Mouse (Mus musculus) frontal cortex, postnatal 25 days (tissue): ENCODE data around the gene Rbmx2.

ENCODE experiments used
- DNase-seq, 2 experiments: peaks; one replicate each; pipeline ENCODE4 v3.0.0; 2022; ENCODE audit warnings: low spot score in 2 of 2

The Rbmx2 gene

DNA sequence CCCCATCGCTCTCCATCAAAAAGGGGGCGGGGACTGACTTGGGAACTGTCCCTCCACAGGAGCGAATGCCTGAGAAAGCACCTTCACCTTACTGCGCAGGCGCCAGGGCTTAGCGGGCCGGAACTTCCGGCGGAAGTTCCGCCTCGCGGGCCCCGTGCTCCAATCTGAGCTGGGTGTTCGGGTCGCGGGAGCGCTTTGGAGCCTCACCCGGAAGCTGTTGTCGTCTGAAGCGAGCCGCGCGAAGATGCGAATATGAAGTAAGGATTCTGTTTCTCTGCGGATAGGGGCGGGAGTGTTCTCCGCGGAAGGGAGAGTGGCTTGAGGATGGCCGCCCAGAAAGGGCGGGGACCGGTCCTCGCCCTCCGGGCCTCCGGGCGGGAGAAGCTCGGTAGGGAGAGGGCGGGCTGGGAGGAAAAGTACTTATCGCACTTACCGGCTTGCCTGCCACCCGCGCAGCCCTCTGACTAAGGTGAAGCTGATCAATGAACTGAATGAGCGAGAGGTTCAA lies at the start of gene Rbmx2:
Gene Rbmx2, plus strand, starts transcription at position 141 of the 508 bp plus-strand sequence.
- DNase-seq, result peak; percentile 70 to 84

- no peak for DNase-seq
Measured at GRCm38 (mm10) chrX:48666807-48667206, 28.0 kb upstream of the Rbmx2 start.

DNA sequence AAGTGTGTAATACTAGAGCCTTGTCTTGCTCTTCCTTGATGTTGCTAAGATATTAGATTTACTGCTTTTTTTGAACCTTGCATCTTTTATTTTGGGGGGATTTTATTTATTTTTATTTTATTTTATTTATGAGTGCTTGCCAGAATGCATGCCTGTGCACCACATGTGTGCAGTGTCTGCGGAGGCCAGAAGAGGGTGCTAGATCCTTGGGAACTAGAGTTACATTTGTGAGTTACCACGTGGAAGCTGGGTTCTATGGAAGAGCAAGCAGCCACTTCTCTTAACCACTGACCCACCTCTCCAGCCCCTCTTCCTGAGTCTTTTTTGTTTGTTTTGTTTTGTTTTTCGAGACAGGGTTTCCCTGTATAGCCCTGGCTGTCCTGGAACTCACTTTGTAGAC lies 25.2 kb upstream of the Rbmx2 start:
- DNase-seq, result no peak

DNA sequence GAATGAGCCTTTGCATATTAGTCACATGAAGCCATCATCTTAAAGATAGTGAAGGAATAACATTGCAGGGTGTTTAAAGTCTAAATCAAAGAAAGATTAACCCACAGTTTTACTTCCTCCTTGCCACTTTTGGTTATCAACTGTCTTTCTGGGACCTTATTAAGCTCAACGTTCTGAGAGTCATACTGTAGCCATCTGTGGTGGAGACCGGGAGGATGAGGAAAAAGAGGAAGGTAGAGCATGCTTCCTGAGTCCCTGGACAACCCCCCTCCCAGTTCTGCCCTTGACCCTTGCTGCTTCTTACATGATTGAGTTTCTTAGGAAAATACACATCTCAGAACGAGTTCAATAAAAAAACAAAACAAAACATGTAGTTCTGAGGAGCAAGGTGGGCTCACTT lies 23.1 kb upstream of the Rbmx2 start:
- DNase-seq, result no peak

DNA sequence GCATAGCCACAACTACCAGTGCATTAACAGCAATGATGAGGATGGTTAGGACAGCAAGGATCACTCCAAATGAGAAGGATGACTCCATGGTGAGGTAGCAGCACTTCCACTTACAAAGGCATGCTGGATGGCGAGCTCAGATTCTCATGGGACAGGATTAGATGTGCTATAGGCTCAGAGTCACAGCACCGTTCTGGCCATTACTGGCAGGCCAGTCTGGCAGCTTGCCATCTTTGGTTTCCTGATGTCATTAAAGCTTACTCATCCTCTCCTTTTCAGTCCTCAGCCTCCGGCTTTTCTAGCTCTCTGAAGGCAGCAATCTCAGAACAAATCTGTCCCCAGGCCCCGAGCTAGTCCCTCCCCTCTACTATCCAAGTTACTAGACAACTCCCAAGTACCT lies 20.6 kb upstream of the Rbmx2 start, which contains the start of gene Gpr119:
Gene Gpr119, minus strand, starts transcription at position 308 of the 400 bp plus-strand sequence.
- no peak for DNase-seq

- peak in 1 of 2 experiments; percentile 17 for DNase-seq
Measured at GRCm38 (mm10) chrX:48683451-48683850, 11.4 kb upstream of the Rbmx2 start.

GRCm38 (mm10) chrX:48683857-48684256 lies 10.9 kb upstream of the Rbmx2 start:
- no peak for DNase-seq

DNA sequence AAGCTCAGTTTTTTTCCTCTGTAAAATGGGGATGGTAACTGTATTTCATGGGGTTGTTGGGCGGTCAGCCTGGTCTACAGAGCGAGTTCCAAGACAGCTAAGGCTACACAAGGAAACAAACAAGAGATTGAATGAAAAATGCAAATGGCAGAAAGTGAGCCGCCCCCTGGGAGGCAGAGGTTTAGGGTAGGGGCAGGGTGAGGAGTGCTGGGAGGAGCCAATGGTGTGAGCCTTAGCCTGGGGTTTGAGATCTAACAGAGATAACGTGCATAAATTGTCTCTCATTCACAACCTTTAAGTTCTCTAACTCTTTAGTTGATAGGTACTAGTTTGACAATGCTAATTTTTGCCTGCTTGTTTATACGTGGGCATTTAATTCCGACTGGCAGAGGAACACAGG lies 344 bp upstream of the Rbmx2 start:
- DNase-seq, result no peak

DNA sequence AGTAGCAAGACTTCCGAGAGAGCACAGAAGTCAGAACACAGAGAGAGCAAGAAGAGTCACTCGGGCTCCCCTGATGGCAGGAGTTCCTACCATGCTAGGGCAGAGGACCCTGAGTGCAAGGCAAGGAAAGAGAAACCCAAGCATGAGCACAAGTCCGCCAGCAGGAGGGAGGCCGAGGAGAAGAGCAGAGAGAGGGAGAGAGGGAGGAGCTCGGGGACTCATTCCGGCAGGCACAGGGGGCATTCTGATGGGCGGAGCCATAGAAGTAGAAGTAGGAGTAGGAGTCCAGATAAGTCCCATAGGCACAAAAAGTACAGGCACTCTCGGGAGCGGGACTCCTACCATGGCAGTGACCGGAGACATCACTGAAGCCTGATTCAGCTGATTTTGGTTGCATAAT lies 14.9 kb downstream of the Rbmx2 start:
- DNase-seq, result no peak

- no peak for DNase-seq
Measured at GRCm38 (mm10) chrX:48712846-48713245, 18.0 kb downstream of the Rbmx2 start.

DNA sequence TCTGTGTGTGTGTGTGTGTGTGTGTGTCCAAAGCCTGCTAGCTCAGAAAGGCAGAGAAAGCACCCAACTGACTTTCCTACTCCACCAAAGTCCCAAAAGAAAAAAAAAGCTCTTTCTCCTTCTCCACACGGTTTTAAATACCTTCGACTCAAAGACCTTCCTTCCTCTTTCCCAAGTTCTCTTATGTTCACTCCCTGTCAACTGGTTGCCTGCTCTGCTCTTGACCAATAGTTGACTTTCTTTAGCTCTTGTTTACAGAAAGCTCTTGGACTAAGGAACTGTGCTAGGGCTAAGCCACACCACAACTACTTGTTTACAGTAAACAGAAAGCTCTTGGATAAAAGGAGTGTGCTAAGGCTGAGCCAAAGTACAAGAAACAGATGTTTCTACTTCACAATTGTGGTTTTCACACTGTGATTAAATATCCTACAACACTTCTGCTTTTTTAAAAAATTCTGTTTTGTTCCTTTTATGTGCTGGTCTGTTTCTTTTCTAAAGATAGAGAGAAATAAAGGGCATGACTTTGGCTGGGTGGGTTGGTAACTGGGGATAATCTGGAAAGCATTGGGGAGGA lies 60.0 kb downstream of the Rbmx2 start:
- no peak for DNase-seq
